Mouse (Mus musculus): ENCODE measurements around the gene Serpinb13. TPM values are rescaled to one million over a fixed set of nuclear protein-coding genes. Genes with fewer than 3 reads are reported as not detected.
A peak's percentile ranks its signal among the peaks of the same experiment; 100 is the strongest.
"Not testable (repeated sequence)": the region's sequence is repeated elsewhere in the genome, so short reads cannot be mapped to it uniquely, and the experiment has no call there.

Serpinb13 gene
- polyA plus RNA-seq, 1 experiment from 2014 or later: 3.0 TPM

DNA sequence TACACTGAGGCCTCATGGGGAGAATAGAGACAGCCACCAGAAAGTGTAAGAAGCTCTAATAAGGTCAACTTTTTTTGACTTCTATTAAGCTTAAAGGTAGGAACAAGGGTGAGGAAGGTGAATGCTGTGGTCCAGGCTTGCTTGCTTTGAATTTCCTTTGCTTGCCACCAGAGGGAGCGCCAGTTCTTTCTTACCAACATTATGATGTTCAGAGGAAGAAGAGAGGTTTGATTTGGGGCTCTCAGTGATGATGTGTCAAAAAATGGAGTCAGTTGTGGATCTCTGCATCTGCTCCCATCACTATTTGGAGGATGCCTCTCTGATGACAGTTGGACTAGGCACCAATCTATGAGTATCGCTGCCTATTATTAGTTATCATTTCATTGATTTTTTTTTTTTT is 33.7 kb downstream of the Serpinb13 start:
- H3K27me3 ChIP-seq (ENCODE audit: control insufficient read depth, insufficient read depth, low read length): no peaks in the 10 kb centered on the region
- H3K9ac ChIP-seq (ENCODE audit: low read length): no peak overlapping the region
- no peak for ATAC-seq (ENCODE audit: low FRiP score, low TSS enrichment)
- no peaks in the 10 kb centered on the region for H3K36me3 ChIP-seq (ENCODE audit: control insufficient read depth, insufficient read depth, low read length)
- H3K4me1 ChIP-seq (replicated peaks; ENCODE audit: control insufficient read depth, insufficient read depth): no peaks in the 10 kb centered on the region
- WGBS: 63% methylated on average over 2 of the region's 2 CpGs
- peak; percentile 75 for TF ChIP-seq CTCF (IDR thresholded peaks at IDR 0.05; ENCODE audit: low read depth)
- no peak for TF ChIP-seq EP300 (optimal IDR thresholded peaks at IDR 0.05)
- no peak overlapping the region for H3K27ac ChIP-seq (replicated peaks)
- H3K4me2 ChIP-seq (replicated peaks; ENCODE audit: low read depth): no peak overlapping the region
- no peaks in the 10 kb centered on the region for H3K9me3 ChIP-seq (ENCODE audit: control insufficient read depth, low read length)
- no peak overlapping the region for H3K4me3 ChIP-seq (ENCODE audit: low read depth, low read length)
- peak; percentile 19 for DNase-seq (ENCODE audit: low spot score)

DNA sequence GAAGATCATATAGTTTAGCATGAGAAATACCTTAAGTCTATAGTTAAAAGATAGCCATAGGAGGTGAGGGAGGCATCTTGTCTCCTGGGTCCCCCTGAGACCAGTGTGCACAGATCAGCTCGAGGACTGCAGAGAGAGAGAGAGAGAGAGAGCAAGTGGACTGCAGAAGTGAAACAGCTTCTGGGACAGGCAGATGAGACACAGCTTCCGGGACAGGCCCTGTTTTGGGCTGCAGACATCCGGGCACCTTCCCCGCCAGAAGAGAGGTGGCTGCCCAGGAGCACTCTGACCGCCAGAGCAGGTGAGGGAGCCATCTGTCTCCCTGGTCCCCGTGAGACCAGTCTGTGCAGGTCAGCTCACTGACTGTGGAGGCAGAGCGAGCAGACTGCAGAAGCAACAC is 34.4 kb downstream of the Serpinb13 start:
- DNase-seq (ENCODE audit: low spot score): no peak
- no peak overlapping the region for H3K27ac ChIP-seq (replicated peaks)
- TF ChIP-seq CTCF (IDR thresholded peaks at IDR 0.05; ENCODE audit: low read depth) (no peak), EP300 (optimal IDR thresholded peaks at IDR 0.05) (no peak)
- H3K9me3 ChIP-seq (ENCODE audit: control insufficient read depth, low read length): no peaks in the 10 kb centered on the region
- no peaks in the 10 kb centered on the region for H3K27me3 ChIP-seq (ENCODE audit: control insufficient read depth, insufficient read depth, low read length)
- H3K4me1 ChIP-seq (replicated peaks; ENCODE audit: control insufficient read depth, insufficient read depth): no peaks in the 10 kb centered on the region
- no peak overlapping the region for H3K4me3 ChIP-seq (ENCODE audit: low read depth, low read length)
- no peaks in the 10 kb centered on the region for H3K36me3 ChIP-seq (ENCODE audit: control insufficient read depth, insufficient read depth, low read length)
- no peak overlapping the region for H3K4me2 ChIP-seq (replicated peaks; ENCODE audit: low read depth)
- ATAC-seq (ENCODE audit: low FRiP score, low TSS enrichment): no peak
- 81% methylated on average over 7 of the region's 7 CpGs for WGBS
- H3K9ac ChIP-seq (ENCODE audit: low read length): no peak overlapping the region

DNA sequence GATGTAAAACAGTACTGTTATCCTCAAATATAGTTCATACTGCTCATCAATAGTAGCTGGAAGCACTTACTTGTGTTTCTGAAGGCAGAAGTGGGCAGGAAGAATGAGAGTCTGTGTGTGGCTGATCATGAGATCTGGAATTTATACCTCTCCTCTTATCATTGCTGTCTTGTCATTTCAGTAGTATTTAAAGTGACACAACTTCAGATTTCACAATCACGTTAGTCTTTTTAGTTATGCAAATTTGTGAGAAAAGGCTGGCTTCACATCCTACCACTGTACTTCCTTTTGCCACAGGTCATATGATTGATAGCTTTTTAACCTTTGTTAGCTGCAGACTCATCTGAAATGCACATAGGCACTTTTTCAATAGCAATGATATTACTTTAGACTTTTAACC is 45.1 kb downstream of the Serpinb13 start:
- DNase-seq (ENCODE audit: low spot score) (no peak), ATAC-seq (ENCODE audit: low FRiP score, low TSS enrichment) (no peak)
- Histone ChIP-seq H3K27ac (replicated peaks) (no peak overlapping the region), H3K9ac (ENCODE audit: low read length) (no peak overlapping the region), H3K4me2 (replicated peaks; ENCODE audit: low read depth) (no peak overlapping the region), H3K4me3 (ENCODE audit: low read depth, low read length) (no peak overlapping the region), H3K9me3 (ENCODE audit: control insufficient read depth, low read length) (no peaks in the 10 kb centered on the region), H3K27me3 (ENCODE audit: control insufficient read depth, insufficient read depth, low read length) (no peaks in the 10 kb centered on the region), H3K4me1 (replicated peaks; ENCODE audit: control insufficient read depth, insufficient read depth) (no peaks in the 10 kb centered on the region), H3K36me3 (ENCODE audit: control insufficient read depth, insufficient read depth, low read length) (no peaks in the 10 kb centered on the region)
- WGBS: 59% methylated on average over 1 of the region's 1 CpGs
- TF ChIP-seq EP300 (optimal IDR thresholded peaks at IDR 0.05): no peak
- TF ChIP-seq CTCF (IDR thresholded peaks at IDR 0.05; ENCODE audit: low read depth): no peak

DNA sequence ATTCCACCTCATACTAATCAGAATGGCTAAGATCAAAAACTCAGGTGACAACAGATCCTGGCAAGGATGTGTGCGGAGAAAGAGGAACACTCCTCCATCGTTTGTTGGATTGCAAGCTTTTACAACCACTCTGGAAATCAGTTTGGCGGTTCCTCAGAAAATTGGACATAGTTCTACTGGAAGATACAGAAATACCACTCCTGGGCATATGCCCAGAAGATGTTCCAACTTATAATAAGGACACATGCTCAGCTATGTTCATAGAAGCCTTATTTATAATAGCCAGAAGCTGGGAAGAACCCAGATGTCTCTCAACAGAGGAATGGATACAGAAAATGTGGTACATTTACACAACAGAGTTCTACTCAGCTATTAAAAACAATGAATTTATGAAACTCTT is 53.5 kb downstream of the Serpinb13 start:
- not testable (repeated sequence) for DNase-seq (ENCODE audit: low spot score); H3K27ac ChIP-seq (replicated peaks); H3K4me1 ChIP-seq (replicated peaks; ENCODE audit: control insufficient read depth, insufficient read depth); H3K36me3 ChIP-seq (ENCODE audit: control insufficient read depth, insufficient read depth, low read length); H3K4me2 ChIP-seq (replicated peaks; ENCODE audit: low read depth); H3K9me3 ChIP-seq (ENCODE audit: control insufficient read depth, low read length); ATAC-seq (ENCODE audit: low FRiP score, low TSS enrichment); H3K4me3 ChIP-seq (ENCODE audit: low read depth, low read length); H3K9ac ChIP-seq (ENCODE audit: low read length); H3K27me3 ChIP-seq (ENCODE audit: control insufficient read depth, insufficient read depth, low read length)
- WGBS: 85% methylated on average over 3 of the region's 3 CpGs

Other genes with a start within 250 kb of the Serpinb13 start
- gene Kdsr, start 221.3 kb upstream of the Serpinb13 start, polyA plus RNA-seq (2015; fragmentation: Nextera tagmentation; extraction: Ambion mirVana): 18.3 and 18.9 TPM in 2 replicates
- gene Vps4b, start 184.3 kb upstream of the Serpinb13 start, polyA plus RNA-seq (2015; fragmentation: Nextera tagmentation; extraction: Ambion mirVana): 67.6 and 70.9 TPM in 2 replicates
- gene Serpinb5, start 119.8 kb upstream of the Serpinb13 start, polyA plus RNA-seq (2015; fragmentation: Nextera tagmentation; extraction: Ambion mirVana): 116 and 128 TPM in 2 replicates
- 460 and 511 TPM in 2 replicates for gene Serpinb12, start 46.5 kb upstream of the Serpinb13 start, polyA plus RNA-seq (2015; fragmentation: Nextera tagmentation; extraction: Ambion mirVana)
- 174 and 221 TPM in 2 replicates for gene Serpinb3a, start 71.3 kb downstream of the Serpinb13 start, polyA plus RNA-seq (2015; fragmentation: Nextera tagmentation; extraction: Ambion mirVana)
- gene Serpinb3d, start 102.5 kb downstream of the Serpinb13 start, polyA plus RNA-seq (2015; fragmentation: Nextera tagmentation; extraction: Ambion mirVana): not detected in 2 replicates

All from stomach, postnatal 0 days (tissue).